Mouse (Mus musculus): ENCODE measurements at regions not wholly inside any gene's neighbourhood (a gene's known extent, or its start where the extent isn't known, plus 50 kb on each side); places are given as distances from the start of the nearest gene placed in this dataset.

DNA sequence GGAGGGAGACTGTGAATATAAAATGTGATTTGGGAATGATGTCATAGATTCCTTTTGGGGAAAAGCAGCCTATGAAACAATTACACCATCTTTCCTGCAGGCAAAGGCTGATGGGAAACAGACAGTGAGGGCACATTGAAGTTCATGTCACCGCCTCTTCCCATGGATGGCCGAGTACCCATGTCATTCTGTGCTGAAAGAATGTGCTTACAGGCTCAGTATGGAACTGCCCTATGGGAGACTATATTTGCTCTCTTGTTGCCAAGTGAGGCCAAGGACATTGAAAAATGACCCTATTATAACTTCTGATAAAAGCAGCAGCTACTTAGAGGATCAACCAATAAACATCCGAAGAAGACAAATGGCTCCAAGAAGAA, 127.7 kb upstream of the Sash1 start:
- H3K9me3 ChIP-seq (ENCODE audit: control insufficient read depth, low read length) = no peaks in the 10 kb centered on the region
- no peak overlapping the region for H3K9ac ChIP-seq (replicated peaks; ENCODE audit: low read depth, low read length)
- no peak overlapping the region for H3K4me3 ChIP-seq (replicated peaks; ENCODE audit: low read length)
- H3K36me3 ChIP-seq (ENCODE audit: control insufficient read depth, insufficient read depth) = no peaks in the 10 kb centered on the region
- 66% methylated on average over 3 of the region's 3 CpGs for WGBS
- no peak overlapping the region for H3K27ac ChIP-seq (ENCODE audit: low read length)
- no peak overlapping the region for H3K4me2 ChIP-seq (ENCODE audit: low read length)
- peaks cover 7% of the 10 kb centered on the region for H3K27me3 ChIP-seq (replicated peaks; ENCODE audit: control insufficient read depth, insufficient read depth, low read length)
- peaks cover 5% of the 10 kb centered on the region for H3K4me1 ChIP-seq (replicated peaks; ENCODE audit: control insufficient read depth, insufficient read depth, low read length)
- no peak for ATAC-seq

DNA sequence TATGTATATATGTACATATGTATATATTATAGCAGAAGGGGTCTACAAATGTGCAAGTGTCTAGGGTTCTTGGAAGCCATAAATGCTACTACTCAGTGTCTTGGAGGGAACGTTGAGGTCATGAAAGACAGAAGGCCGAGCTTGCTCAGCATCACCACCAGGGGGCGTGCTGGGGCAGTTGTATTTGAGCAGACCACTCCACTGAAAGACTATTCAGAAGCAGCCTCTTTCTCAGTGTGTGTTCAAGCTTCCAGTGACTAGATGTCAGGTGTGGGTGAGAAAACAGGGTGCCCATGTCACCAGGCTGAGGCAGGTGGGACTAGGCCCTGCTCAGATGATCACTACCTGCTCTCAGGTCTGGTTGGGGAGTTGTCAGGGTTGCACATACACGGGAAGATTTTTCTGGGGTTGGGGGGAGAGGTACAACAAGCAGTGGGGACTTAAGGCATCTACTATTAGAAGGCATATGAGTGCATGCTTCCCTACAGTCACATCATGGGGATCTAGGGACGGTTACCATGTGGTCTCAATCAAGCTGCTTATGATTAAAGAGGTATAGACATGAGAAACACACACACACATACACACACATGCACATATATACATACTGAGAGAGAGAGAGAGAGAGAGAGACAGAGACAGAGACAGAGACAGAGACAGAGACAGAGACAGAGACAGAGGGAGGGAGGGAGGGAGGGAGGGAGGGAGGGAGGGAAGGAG, 127.1 kb upstream of the Sash1 start:
- Histone ChIP-seq H3K27me3 (replicated peaks; ENCODE audit: control insufficient read depth, insufficient read depth, low read length) (peaks cover 7% of the 10 kb centered on the region), H3K9ac (replicated peaks; ENCODE audit: low read depth, low read length) (no peak overlapping the region), H3K4me1 (replicated peaks; ENCODE audit: control insufficient read depth, insufficient read depth, low read length) (peaks cover 5% of the 10 kb centered on the region), H3K9me3 (ENCODE audit: control insufficient read depth, low read length) (no peaks in the 10 kb centered on the region), H3K27ac (ENCODE audit: low read length) (no peak overlapping the region), H3K4me2 (ENCODE audit: low read length) (no peak overlapping the region), H3K4me3 (replicated peaks; ENCODE audit: low read length) (no peak overlapping the region), H3K36me3 (ENCODE audit: control insufficient read depth, insufficient read depth) (no peaks in the 10 kb centered on the region)
- 0 out of 2 replicates have a peak, but pooled peaks have one; percentile 13 for ATAC-seq
- WGBS = 39% methylated on average over 5 of the region's 5 CpGs

DNA sequence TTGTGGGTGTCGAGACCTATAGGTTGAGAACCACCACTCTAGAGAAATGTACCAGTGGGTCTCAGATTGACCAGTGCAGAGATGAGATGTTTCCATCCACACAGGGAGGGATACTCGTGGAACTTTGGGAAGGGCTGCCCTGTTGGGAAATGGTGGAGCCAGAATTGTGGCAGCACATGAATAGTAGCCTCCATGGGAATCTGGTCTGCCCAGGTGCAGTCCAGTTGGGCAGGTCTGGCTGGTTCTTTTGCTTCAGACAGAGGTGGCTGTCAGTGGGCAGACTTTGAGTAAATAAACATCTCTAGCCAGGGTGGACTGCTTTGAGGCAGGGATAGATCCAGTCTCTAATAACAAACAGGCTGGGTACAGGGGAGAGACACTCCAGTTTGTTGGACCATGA, 126.0 kb upstream of the Sash1 start:
- WGBS = 80% methylated on average over 2 of the region's 2 CpGs

DNA sequence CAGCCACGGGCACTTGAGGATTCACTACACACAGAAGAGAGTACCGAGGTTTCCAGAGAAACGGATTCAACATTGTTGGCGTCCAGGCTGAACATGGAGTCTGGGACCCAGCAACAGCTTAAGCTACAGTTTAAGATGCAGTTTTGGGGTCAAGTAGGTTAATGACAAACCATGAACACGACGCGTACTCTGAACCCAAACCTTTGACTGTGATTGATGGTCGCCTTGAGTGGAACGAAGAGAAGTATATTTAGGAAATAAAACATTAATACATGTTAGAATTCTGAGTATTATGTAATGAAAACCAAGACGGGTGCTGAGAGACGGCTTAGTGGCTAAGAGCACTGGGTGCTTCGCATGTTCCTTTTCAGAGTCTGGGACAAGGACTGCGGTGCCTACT, 124.3 kb upstream of the Sash1 start:
- no peak overlapping the region for H3K4me2 ChIP-seq (ENCODE audit: low read length)
- peaks cover 5% of the 10 kb centered on the region for H3K4me1 ChIP-seq (replicated peaks; ENCODE audit: control insufficient read depth, insufficient read depth, low read length)
- H3K27ac ChIP-seq (ENCODE audit: low read length) = no peak overlapping the region
- no peak overlapping the region for H3K4me3 ChIP-seq (replicated peaks; ENCODE audit: low read length)
- no peaks in the 10 kb centered on the region for H3K36me3 ChIP-seq (ENCODE audit: control insufficient read depth, insufficient read depth)
- no peak for ATAC-seq
- WGBS = 93% methylated on average over 13 of the region's 13 CpGs
- no peak overlapping the region for H3K9ac ChIP-seq (replicated peaks; ENCODE audit: low read depth, low read length)
- peaks cover 3% of the 10 kb centered on the region for H3K27me3 ChIP-seq (replicated peaks; ENCODE audit: control insufficient read depth, insufficient read depth, low read length)
- H3K9me3 ChIP-seq (ENCODE audit: control insufficient read depth, low read length) = no peaks in the 10 kb centered on the region

More for the DNA sequence above, 126.0 kb upstream of the Sash1 start:
- ATAC-seq = no peak
- Histone ChIP-seq H3K9ac (replicated peaks; ENCODE audit: low read depth, low read length) (no peak overlapping the region), H3K4me3 (replicated peaks; ENCODE audit: low read length) (no peak overlapping the region), H3K27me3 (replicated peaks; ENCODE audit: control insufficient read depth, insufficient read depth, low read length) (peaks cover 7% of the 10 kb centered on the region), H3K36me3 (ENCODE audit: control insufficient read depth, insufficient read depth) (no peaks in the 10 kb centered on the region), H3K4me2 (ENCODE audit: low read length) (no peak overlapping the region), H3K9me3 (ENCODE audit: control insufficient read depth, low read length) (no peaks in the 10 kb centered on the region), H3K4me1 (replicated peaks; ENCODE audit: control insufficient read depth, insufficient read depth, low read length) (peaks cover 5% of the 10 kb centered on the region), H3K27ac (ENCODE audit: low read length) (no peak overlapping the region)

DNA sequence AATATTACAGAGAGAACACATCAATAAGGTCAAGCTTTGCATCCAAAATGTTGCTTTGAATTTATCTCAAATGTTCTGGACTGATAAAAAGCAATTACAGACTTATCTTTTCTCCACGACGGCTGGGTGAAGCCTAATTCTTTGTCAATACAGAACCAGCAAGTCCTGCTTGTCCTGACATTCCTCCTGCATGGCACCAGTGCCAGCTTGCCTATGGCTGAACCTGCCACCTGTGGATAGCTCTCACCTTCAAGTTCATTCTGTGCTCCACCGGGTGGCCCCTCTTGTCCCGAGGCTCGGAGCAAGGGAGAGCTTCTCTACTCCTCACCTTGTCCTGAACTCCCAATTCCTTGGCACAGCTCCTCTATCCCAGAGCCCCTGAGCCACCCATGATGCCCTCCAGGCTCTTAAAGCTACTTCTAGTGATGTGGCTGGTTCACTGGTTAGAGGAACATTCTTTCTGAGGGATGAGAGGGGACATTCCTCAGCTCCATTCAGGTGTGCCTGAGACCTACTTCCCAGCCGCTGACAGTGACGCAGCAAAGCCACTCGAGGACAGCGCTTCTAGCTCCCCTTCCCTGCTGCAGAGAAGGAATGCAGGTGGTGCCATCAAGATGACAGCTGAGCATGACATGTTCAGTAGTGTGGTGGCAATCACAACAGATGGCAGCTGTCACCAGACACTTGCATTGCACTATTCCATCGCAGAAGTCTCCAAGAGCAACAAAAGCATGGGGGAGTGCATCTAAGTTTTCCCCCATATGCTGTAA, 119.5 kb upstream of the Sash1 start:
- 71% methylated on average over 10 of the region's 10 CpGs for WGBS
- Histone ChIP-seq H3K9me3 (ENCODE audit: control insufficient read depth, low read length) (no peaks in the 10 kb centered on the region), H3K36me3 (ENCODE audit: control insufficient read depth, insufficient read depth) (no peaks in the 10 kb centered on the region), H3K4me1 (replicated peaks; ENCODE audit: control insufficient read depth, insufficient read depth, low read length) (no peaks in the 10 kb centered on the region), H3K27ac (ENCODE audit: low read length) (no peak overlapping the region), H3K4me3 (replicated peaks; ENCODE audit: low read length) (no peak overlapping the region), H3K4me2 (ENCODE audit: low read length) (no peak overlapping the region), H3K9ac (replicated peaks; ENCODE audit: low read depth, low read length) (no peak overlapping the region), H3K27me3 (replicated peaks; ENCODE audit: control insufficient read depth, insufficient read depth, low read length) (no peaks in the 10 kb centered on the region; the same call in none of the 2 replicates)
- peak; percentile 62; the same call in 1 of the 2 replicates for ATAC-seq

DNA sequence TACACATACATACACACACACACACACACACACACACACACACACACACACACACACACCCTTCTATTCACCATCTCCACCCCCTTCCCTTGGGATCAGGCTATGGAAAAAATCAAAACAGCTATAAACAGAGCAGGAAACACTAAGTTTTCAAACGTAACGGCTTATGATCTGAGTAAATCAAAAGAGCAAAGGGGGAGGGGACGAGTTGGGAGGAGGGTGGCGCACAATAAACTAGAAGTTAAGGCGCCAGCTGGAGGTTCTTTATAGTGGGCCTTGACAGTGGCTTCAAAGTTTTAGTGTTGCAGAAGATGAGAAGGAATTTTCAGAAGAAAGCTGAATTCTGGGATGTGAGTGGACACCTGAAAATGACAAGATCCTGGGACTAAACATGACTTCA, 116.4 kb upstream of the Sash1 start:
- H3K4me2 ChIP-seq (ENCODE audit: low read length) = no peak overlapping the region
- H3K27ac ChIP-seq (ENCODE audit: low read length) = no peak overlapping the region
- no peak overlapping the region for H3K9ac ChIP-seq (replicated peaks; ENCODE audit: low read depth, low read length)
- H3K27me3 ChIP-seq (replicated peaks; ENCODE audit: control insufficient read depth, insufficient read depth, low read length) = 0 out of 2 replicates have a peak, but pooled peaks cover 4% of the 10 kb centered on the region
- no peaks in the 10 kb centered on the region for H3K4me1 ChIP-seq (replicated peaks; ENCODE audit: control insufficient read depth, insufficient read depth, low read length)
- ATAC-seq = no peak
- H3K4me3 ChIP-seq (replicated peaks; ENCODE audit: low read length) = no peak overlapping the region
- no peaks in the 10 kb centered on the region for H3K9me3 ChIP-seq (ENCODE audit: control insufficient read depth, low read length)
- WGBS = 73% methylated on average over 5 of the region's 5 CpGs
- no peaks in the 10 kb centered on the region for H3K36me3 ChIP-seq (ENCODE audit: control insufficient read depth, insufficient read depth)

DNA sequence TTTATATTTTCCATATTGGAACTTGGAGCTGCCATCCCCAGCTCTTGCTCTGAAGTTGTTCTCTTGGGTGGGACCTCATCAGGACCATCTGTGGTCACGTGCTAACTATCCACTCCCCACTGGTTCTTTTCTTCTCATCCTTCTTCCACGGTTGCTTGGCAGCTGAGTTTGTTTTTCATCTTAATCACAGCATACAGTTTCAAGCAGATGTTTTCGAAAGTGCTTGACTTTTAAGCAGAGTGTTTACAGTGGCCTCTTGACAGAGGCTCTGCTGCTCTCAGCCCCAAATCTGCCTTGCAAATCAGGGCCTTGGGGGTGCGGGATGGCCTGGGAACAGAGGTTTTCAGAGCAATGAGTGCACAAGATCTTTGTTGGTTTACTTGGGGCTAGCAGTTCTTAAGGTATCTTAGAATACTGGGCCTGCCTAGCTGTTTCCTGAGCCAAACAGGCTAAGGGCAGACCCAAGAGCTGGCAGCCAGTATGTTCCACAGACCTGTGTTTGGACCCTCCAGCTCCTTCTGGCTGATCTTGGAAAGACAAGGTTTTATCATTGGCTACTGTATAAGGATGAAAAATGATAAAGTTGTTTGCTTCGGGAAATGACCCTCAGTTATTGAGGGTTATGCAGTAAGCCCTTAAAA, 113.0 kb upstream of the Sash1 start:
- Histone ChIP-seq H3K4me2 (ENCODE audit: low read length) (no peak overlapping the region), H3K27me3 (replicated peaks; ENCODE audit: control insufficient read depth, insufficient read depth, low read length) (0 out of 2 replicates have a peak, but pooled peaks cover 4% of the 10 kb centered on the region), H3K9me3 (ENCODE audit: control insufficient read depth, low read length) (no peaks in the 10 kb centered on the region), H3K27ac (ENCODE audit: low read length) (no peak overlapping the region), H3K36me3 (ENCODE audit: control insufficient read depth, insufficient read depth) (no peaks in the 10 kb centered on the region), H3K4me1 (replicated peaks; ENCODE audit: control insufficient read depth, insufficient read depth, low read length) (no peaks in the 10 kb centered on the region), H3K9ac (replicated peaks; ENCODE audit: low read depth, low read length) (no peak overlapping the region), H3K4me3 (replicated peaks; ENCODE audit: low read length) (no peak overlapping the region)
- 49% methylated on average over 5 of the region's 5 CpGs for WGBS
- no peak; the same call in 1 of the 2 replicates for ATAC-seq

DNA sequence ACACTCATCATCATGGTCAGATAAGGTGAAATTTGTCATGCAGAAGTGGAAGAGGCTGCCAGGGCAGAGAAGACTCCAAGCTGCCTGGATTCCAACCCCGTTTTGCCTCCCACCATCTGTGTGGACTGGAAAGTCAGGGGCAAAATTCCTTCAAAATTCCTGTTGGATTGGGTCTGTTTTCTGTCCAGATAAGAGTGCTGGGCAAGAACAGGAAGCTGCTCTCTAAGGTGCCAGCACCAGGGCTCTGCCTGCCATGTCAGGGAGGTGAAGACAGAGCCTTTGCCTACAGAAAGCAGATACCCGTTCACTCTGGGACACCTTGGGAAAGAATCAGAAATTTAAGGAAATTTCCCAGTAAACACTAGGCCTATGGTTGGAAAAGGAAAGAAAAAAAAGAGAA, 112.5 kb upstream of the Sash1 start:
- H3K9me3 ChIP-seq (ENCODE audit: control insufficient read depth, low read length) = no peaks in the 10 kb centered on the region
- H3K4me3 ChIP-seq (replicated peaks; ENCODE audit: low read length) = no peak overlapping the region
- H3K27ac ChIP-seq (ENCODE audit: low read length) = no peak overlapping the region
- H3K36me3 ChIP-seq (ENCODE audit: control insufficient read depth, insufficient read depth) = no peaks in the 10 kb centered on the region
- no peaks in the 10 kb centered on the region for H3K4me1 ChIP-seq (replicated peaks; ENCODE audit: control insufficient read depth, insufficient read depth, low read length)
- no peak overlapping the region for H3K9ac ChIP-seq (replicated peaks; ENCODE audit: low read depth, low read length)
- H3K4me2 ChIP-seq (ENCODE audit: low read length) = no peak overlapping the region
- WGBS = 83% methylated on average over 2 of the region's 2 CpGs
- no peak for ATAC-seq
- 0 out of 2 replicates have a peak, but pooled peaks cover 4% of the 10 kb centered on the region for H3K27me3 ChIP-seq (replicated peaks; ENCODE audit: control insufficient read depth, insufficient read depth, low read length)

DNA sequence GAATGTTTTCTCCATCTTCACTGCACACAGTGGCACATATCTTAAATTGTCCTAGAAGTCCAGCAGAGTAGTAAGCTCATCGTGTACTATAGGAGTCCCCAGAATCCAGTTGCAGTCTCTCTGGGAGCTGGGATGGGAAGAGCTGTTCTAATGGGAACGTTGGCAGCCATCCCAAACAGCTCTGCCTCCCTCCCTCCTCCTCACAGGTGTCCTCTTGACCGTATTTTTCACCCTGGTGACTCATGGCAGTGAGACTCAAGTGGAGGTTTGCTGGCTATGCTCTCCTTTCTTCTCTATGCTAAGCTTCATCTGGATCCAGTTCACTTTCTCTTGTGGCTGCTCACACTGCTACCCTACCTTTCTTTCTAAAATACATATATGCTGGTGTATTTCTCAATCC, 109.2 kb upstream of the Sash1 start:
- 48% methylated on average over 3 of the region's 3 CpGs for WGBS
- no peaks in the 10 kb centered on the region for H3K9me3 ChIP-seq (ENCODE audit: control insufficient read depth, low read length)
- no peak overlapping the region for H3K4me2 ChIP-seq (ENCODE audit: low read length)
- ATAC-seq = no peak
- 0 out of 2 replicates have a peak, but pooled peaks cover 4% of the 10 kb centered on the region for H3K27me3 ChIP-seq (replicated peaks; ENCODE audit: control insufficient read depth, insufficient read depth, low read length)
- H3K36me3 ChIP-seq (ENCODE audit: control insufficient read depth, insufficient read depth) = no peaks in the 10 kb centered on the region
- H3K27ac ChIP-seq (ENCODE audit: low read length) = no peak overlapping the region
- H3K4me3 ChIP-seq (replicated peaks; ENCODE audit: low read length) = no peak overlapping the region
- no peak overlapping the region for H3K9ac ChIP-seq (replicated peaks; ENCODE audit: low read depth, low read length)
- H3K4me1 ChIP-seq (replicated peaks; ENCODE audit: control insufficient read depth, insufficient read depth, low read length) = peaks cover 5% of the 10 kb centered on the region; the same call in 1 of the 2 replicates

Data from forebrain, embryonic 16.5 days (tissue).